Mouse (Mus musculus): ENCODE measurements around the gene Adamtsl1.

DNA sequence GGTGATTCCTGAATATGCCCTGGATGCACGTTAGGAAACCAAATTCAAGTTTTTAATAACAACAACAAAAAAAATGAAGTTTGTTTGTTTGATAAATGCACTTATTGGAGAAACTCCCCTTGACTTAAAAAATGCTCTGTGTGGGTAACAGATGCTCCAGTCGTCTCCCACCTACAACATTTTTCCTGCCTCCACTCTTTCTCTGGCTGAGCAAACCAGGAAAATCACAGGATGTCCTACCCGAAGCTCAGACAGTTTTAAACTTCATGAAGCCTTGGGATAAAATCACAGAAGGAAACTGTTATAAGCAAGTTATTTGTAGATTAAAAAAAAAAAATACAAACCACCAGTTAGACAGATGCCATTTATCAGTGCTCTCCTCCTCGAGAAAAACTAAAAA is 788.1 kb downstream of the Adamtsl1 start:
- TF ChIP-seq POLR2A (IDR thresholded peaks at IDR 0.05; ENCODE audit: borderline replicate concordance, extremely low read depth, insufficient read depth, insufficient read length, poor library complexity, severe bottlenecking) (no peak), CTCF (IDR thresholded peaks at IDR 0.05; ENCODE audit: borderline replicate concordance, extremely low read depth, insufficient read depth, insufficient read length) (no peak)

All from brain, embryonic 14.5 days (tissue).